Mouse (Mus musculus): ENCODE measurements at regions not wholly inside any gene's neighbourhood (a gene's known extent, or its start where the extent isn't known, plus 50 kb on each side); places are given as distances from the start of the nearest gene placed in this dataset.
"Not testable (repeated sequence)": the region's sequence is repeated elsewhere in the genome, so short reads cannot be mapped to it uniquely, and the experiment has no call there.

- no peak for DNase-seq (ENCODE audit: low spot score)
These were observed 288.6 kb upstream of the Arglu1 start for GRCm38 (mm10) chr8:8978969-8979368.

DNA sequence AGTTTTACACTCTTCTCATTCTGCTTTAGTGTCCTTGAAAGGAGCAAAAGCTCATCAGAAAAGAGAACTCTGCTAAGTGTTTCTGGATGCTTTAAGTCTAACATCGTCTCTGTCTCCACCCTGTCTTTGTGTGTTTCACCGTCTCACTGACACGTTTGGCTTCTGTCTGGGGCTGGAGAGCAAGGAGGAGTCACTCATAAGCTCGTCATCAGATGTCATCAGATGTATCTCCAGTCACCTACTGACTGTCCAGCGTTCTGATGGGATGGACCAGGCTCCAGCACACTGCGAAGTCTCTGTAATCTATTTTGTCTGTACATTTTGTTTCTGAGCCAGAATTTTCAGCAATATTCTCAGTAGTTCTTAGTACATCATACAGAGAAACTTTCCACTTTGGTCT, 283.4 kb upstream of the Arglu1 start:
- DNase-seq (ENCODE audit: low spot score): no peak

DNA sequence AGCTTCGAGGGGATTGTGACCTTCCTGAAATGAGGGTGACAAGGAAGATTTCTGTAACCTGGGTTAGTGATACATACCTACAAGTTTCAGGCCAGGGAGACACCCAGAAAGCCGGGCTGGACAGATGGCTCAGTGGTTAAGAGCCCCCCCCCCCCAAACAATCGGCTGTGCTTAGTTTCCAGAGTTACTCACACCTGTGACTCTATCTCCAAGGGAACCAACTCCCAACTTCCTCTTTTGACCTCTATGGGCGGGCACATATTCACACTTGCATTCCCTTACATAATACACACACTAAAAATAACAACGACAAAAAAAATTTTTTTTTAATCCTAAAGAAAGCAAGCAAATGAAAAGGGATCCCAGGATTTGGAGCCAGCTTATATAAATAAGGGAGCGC, 283.0 kb upstream of the Arglu1 start:
- DNase-seq (ENCODE audit: low spot score): no peak

DNA sequence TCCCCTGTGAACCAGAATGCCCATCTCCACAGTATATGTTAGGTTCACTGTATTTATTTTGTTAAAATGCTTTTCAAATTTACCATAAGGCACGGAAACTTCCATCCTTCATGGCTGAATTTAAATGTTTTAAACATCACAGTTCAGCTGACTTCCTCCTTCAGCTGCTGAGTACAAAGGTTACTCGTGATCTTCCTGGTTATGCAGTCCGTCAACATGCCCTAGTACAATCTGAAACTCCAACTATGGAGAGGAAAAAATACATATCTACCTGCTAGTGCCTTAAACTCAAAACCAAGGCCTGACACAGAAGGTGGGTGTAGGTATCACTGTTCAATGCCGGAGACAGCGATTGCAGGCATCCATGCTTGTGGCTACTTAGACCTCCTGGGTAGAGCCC, 280.5 kb upstream of the Arglu1 start:
- DNase-seq (ENCODE audit: low spot score): no peak

- DNase-seq (ENCODE audit: low spot score): no peak
These were observed 280.0 kb upstream of the Arglu1 start for GRCm38 (mm10) chr8:8970346-8970745.

DNA sequence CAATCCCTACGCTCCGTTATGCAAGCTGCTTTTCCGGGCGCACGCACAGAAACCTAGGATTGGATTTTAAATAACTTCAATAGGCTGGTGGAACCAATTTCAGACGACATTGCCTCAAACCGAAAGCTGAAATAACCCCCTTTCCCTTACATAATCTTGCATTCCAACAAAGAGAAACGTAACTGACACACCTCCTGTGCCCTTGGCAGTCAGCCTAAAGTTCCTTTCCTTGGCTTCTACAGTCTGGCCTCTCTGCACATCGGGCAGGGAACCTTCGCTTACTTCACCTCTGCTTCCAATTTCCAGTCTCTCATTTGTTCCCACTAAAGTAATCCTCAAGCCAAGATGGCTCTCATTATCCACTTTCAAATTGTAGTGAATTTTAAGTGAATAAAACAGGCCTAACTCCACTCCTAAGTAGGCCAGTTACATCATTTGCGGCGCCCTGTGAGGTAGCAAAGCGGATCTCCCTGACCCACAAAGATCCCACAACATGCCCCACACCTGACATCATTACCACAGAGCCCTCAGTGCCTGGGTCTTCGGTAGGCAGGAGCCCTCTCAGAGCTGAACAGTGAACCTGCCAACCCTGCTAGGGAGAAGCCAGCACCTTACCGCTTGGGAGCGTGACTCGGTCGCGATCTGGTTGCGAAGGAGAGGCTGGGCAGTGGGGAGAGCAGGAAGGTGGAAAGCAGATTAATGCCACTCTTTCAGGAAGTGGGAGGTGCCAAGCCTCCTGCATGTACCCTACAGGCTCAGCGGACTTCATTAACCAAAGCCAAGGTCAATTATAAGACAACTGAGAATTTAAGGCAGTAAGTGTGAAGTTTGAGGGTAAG, 279.0 kb upstream of the Arglu1 start:
- DNase-seq (ENCODE audit: low spot score): no peak

DNA sequence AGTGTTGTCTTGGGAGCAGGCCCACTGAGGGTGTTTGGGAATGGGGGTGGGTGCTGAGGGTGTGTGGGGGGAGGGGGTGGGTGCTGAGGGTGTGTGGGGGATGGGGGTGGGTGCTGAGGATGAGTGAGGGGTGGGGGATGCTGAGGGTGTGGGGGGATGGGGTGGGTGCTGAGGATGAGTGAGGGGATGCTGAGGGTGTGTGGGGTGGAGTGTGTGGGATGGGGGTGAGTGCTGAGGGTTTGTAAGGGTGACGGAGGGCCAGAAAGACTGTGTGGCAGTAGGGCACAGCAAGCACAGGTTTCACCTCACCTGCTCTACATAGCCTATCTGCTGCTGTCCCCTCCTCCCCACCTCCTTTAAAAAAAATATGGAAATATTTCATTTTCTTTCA, 276.3 kb upstream of the Arglu1 start:
- no peak for DNase-seq (ENCODE audit: low spot score)

DNA sequence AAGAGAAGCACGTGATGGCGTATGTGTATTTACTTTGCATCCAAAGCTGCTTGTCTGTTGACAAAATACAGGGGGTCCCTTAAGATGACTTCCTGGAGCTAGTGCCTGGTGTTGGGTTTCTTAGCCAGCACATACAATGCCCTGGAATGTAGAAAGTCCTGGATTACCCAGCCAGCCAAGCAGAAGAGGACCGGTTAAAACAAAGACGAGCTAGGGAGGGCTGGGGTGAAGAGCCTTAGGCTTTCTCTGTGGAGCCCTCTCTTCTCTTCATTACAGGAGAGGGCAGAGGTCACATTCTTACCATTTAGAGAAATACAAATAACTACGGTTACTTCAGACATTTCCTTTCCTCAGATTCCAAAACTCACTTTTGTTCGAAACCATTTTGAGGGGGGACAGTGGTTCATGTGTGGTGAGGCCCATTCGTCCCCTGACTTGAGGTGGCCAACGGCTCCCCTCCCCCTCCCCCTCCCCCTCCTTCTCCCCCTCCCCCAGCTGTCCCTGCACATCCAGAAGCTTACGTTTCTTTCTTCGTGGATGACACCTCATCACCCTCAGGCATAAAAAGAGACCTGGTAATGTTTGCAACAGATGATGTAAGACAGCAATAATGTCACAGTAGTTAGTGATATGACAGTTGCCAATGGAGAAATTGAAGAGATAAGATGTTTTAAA, 275.8 kb upstream of the Arglu1 start:
- DNase-seq (ENCODE audit: low spot score): peak; percentile 45

DNA sequence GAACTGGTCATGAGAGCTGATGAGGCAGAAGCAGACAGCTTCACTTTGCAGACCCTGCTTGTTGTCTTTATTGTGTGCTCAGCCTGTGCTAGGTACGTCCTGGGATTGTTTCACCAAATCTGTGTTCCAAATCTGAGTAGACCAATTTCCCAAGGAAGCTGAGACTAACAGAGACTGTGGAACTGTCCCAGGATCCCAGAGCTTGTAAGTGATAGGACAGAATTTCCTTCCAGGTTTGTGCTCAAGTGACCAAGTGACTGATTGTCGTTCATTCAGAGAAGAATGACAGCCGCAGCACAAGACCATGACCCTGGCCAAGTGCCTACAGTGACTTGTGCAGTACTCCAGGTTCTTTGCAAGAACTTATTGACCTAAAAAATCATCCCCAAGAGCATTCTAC, 269.9 kb upstream of the Arglu1 start:
- DNase-seq (ENCODE audit: low spot score): no peak

GRCm38 (mm10) chr8:8959787-8960093, 269.4 kb upstream of the Arglu1 start:
- no peak for DNase-seq (ENCODE audit: low spot score)

DNA sequence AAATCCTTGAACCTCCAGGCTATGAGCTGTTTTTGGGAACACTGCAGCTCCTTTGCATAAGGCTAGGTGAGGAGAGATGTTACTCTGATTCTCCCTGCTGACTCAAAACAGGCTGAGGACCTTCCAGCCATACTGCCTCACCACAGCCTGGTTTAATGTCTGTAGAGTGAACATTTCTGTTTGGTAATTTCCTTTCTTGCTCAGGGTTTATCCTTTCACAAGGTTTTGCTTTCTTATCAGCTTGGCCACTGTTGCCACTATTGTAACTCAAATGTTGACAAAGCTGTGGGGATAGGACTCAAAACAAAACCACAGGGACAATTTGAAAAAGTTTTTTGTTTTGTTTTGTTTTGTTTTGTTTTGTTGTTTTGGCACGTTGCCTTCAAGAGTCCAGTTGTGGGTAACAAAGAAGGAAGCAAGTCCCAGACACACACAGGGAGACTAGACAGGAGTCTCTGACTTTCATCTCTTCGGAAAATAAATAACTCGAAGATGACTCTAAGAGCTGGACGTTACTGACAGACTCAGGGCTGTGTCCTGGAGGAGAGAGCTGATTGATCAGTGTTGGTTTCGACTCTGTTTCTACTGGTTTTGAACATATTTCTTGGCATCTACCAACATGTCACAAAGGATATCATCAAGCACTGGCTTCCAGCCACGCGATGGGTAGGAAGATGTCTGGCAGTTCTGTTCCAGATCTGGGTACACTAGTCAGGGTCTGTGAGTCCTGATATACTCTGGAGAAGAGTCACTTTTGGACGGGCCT, 268.9 kb upstream of the Arglu1 start:
- no peak for DNase-seq (ENCODE audit: low spot score)

- not testable (repeated sequence) for DNase-seq (ENCODE audit: low spot score)
These were observed 267.8 kb upstream of the Arglu1 start for GRCm38 (mm10) chr8:8958140-8958539.

DNA sequence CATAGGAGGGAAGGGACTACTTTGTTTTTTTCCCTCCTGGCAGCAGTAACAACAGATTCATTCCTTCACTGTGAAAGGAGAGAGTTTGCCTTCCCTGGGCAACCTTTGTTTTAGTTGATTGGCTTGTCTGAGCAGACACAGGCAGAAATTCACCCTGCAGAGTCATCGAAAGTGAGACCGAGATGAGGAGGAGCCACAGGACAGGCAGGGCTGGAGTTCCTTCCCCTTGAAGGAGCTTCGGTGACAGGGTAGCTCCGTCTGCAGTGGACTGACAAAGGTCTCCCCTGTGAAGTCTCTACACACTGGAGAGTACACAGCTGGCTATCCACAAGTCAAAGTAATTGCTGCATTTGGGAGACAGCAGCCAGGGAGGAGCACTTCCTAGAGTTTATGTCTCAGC, 261.9 kb upstream of the Arglu1 start:
- no peak for DNase-seq (ENCODE audit: low spot score)

- no peak for DNase-seq (ENCODE audit: low spot score)
These were observed 260.9 kb upstream of the Arglu1 start for GRCm38 (mm10) chr8:8951186-8951585.

DNA sequence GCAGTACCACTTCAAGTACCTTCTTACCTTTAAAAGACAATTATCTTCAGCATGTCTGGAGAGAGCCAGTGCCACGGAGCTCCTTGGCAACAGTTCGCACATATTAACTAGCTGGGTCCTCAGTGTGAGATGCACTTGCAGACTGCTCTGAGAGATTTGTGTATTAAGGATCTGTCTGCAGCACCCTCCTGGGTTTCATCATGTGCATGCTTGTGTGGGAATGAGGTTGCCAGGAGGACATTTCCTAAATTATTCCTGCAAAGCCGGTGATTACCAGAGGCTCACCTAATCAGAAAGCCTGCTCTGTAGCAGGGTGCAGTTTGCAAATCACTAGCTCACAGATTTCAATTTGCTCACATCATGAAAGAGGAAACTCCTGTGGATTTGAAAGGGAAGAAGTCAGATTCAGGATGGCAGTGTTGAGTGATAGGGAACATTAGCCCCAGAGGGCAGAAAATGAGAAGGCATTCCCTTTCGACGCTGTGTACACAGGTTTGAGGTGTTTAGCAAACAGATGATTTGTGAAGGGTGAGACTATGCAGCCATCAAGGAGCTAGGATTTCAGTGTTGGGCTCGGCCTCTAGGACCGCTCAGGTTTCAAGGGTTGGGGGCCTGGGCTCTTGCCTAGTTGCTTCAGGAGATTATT, 257.3 kb upstream of the Arglu1 start:
- DNase-seq (ENCODE audit: low spot score): no peak

DNA sequence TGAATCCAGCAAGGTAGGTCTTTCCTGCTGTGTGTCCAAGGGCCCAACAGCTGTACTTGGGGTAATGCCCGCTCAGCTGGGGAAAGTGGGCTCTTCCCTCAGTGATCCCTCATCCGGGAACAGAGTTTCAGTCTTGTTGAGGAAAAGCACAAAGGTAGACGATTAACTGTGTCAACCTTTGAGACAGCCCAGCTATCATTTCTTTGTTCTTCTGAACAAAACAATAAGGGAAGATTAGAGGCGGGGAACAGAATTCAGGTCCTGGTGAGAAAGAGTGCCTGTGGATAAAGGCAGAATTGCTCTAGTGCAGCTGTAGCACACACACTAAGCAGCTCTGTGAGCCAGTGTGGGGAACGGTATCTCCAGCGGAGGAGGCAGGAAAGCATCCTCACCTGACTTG, 252.7 kb upstream of the Arglu1 start:
- DNase-seq (ENCODE audit: low spot score): no peak

DNA sequence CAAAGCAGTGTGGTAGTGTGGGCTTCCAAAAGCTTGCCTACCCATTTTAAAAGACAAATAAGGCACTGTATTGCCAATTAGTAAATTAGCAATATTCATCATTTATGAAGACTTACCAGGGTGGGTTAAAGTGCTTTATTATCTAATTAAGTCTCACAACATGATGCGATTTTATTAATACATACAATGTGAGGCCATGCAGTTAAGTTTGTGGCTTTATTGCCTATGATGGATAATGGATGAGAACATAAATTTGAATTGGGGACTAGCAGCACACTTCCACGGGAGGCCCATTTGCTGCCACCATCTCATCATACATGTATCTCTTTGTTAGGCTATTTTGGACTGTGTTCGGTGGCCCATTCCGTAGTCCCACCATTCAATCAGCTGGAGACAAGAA, 250.6 kb upstream of the Arglu1 start:
- DNase-seq (ENCODE audit: low spot score): no peak

GRCm38 (mm10) chr8:8938536-8938935, 248.2 kb upstream of the Arglu1 start:
- no peak for DNase-seq (ENCODE audit: low spot score)

- DNase-seq (ENCODE audit: low spot score): no peak
These were observed 242.1 kb upstream of the Arglu1 start for GRCm38 (mm10) chr8:8932466-8932865.

- no peak for DNase-seq (ENCODE audit: low spot score)
These were observed 241.4 kb upstream of the Arglu1 start for GRCm38 (mm10) chr8:8931746-8932145.

DNA sequence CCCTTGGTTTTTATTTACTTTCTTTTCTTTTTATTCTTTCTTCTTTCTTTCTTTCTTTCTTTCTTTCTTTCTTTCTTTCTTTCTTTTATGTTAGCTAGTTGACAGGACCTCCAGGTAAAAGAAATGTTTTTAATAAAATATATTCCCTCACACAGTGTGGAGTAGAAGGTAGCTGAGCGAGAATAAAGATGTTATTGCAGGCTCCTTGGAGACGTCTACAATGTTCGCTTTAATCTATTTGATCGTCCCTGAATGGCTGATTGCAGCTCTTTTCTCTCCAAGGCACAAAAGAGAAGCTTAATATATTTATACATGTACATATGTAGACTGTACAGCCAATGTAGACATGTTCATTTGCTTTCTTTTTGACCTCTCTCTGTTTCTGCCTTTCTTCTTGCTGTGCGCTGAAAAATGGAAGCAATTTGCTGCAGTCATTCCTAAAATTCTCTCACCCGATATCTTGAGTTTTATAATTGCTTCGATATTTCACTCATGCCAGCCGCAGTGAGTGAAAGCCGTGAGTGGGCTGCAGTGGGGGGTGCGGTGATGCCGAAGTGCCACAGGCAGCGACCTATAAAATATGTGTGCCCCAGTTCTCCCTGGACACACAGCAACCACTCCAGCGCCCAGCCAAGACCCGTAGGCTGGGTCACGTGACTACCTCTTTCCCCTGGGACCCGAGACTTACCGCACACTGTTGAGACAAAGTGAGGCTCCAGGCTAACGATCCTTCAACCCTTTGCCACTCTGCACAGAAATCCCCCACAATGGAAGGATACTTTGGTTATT, 237.9 kb upstream of the Arglu1 start:
- no peak for DNase-seq (ENCODE audit: low spot score)

GRCm38 (mm10) chr8:8921446-8921845, 231.1 kb upstream of the Arglu1 start:
- no peak for DNase-seq (ENCODE audit: low spot score)
